Mouse (Mus musculus) neural tube, embryonic 11.5 days (tissue): ENCODE measurements around the gene Pim1. TPM values are rescaled to one million over a fixed set of nuclear protein-coding genes. Genes with fewer than 3 reads are reported as not detected.
"Not testable (repeated sequence)": the region's sequence is repeated elsewhere in the genome, so short reads cannot be mapped to it uniquely, and the experiment has no call there.

ENCODE experiments used
- ATAC-seq: fragments of 200-750 bp; cut with Nextera tagmentation; 2 replicates; pipeline ENCODE4 v1.8.0; 2017; ENCODE audit warnings: moderate number of reproducible peaks, mild to moderate bottlenecking, moderate TSS enrichment, moderate library complexity; ENCODE audit not compliant: insufficient read depth, low FRiP score, low TSS enrichment
- DNase-seq: peaks from one replicate; pipeline ENCODE4 v3.0.0-alpha.2; 2015; ENCODE audit warnings: low spot score
- H3K27ac ChIP-seq: fragments of 300-500 bp; sonication (generic); 2 replicates; pipeline ENCODE4 v1.5.1; 2014; ENCODE audit warnings: low read depth, mild to moderate bottlenecking, low read length
- H3K27me3 ChIP-seq: fragments of 300-500 bp; sonication (generic); 2 replicates; pipeline ENCODE4 v1.6.1; 2014; ENCODE audit warnings: mild to moderate bottlenecking, low read length, mixed read lengths; ENCODE audit not compliant: control insufficient read depth, insufficient read depth
- H3K36me3 ChIP-seq: fragments of 300-500 bp; sonication (generic); 2 replicates; pipeline ENCODE4 v1.6.1; 2014; ENCODE audit warnings: mild to moderate bottlenecking, low read length, moderate library complexity, mixed read lengths; ENCODE audit not compliant: control insufficient read depth, insufficient read depth
- H3K4me1 ChIP-seq: fragments of 300-500 bp; sonication (generic); 2 replicates; pipeline ENCODE4 v1.6.1; 2014; ENCODE audit warnings: low read length, mixed read lengths; ENCODE audit not compliant: control insufficient read depth, insufficient read depth
- H3K4me2 ChIP-seq: fragments of 300-500 bp; sonication (generic); 2 replicates; pipeline ENCODE4 v1.6.1; 2014; ENCODE audit warnings: low read depth, mild to moderate bottlenecking, moderate library complexity
- H3K4me3 ChIP-seq: fragments of 300-500 bp; sonication (generic); 2 replicates; pipeline ENCODE4 v1.5.1; 2014; ENCODE audit warnings: low read depth, low read length
- H3K9ac ChIP-seq: fragments of 300-500 bp; sonication (generic); 2 replicates; pipeline ENCODE4 v1.6.1; 2014; ENCODE audit warnings: mild to moderate bottlenecking, low read length
- H3K9me3 ChIP-seq: fragments of 300-500 bp; sonication (generic); 2 replicates; pipeline ENCODE4 v1.6.1; 2016; ENCODE audit warnings: low read length; ENCODE audit not compliant: control insufficient read depth
- WGBS: fragments of 180-500 bp; shearing (Covaris S2); extraction: QIAGEN DNeasy Blood & Tissue Kit; methylation state at CpG from one replicate; pipeline ENCODE4 v1.1.7; 2014; 5-methylcytosine and 5-hydroxymethylcytosine counted together
- polyA plus RNA-seq: library from polyadenylated mRNA; unstranded; fragments of >200 nt; fragmentation: Nextera tagmentation; extraction: Ambion mirVana; gene quantifications from 2 replicates; pipeline ENCODE4 v1.2.1, GENCODE M21; 2014

Gene Pim1
- polyA plus RNA-seq, 1 experiment from 2014 or later, result 23.1 TPM

- Histone ChIP-seq H3K4me3 (no peak overlapping the region), H3K27ac (no peak overlapping the region), H3K4me2 (no peak overlapping the region), H3K36me3 (no peaks in the 10 kb centered on the region), H3K27me3 (no peaks in the 10 kb centered on the region), H3K9ac (no peak overlapping the region), H3K9me3 (no peaks in the 10 kb centered on the region), H3K4me1 (no peaks in the 10 kb centered on the region)
- DNase-seq, result peak; percentile 79
- WGBS, result 3% methylated on average over 11 of the region's 11 CpGs
- no peak for ATAC-seq
Observed at GRCm38 (mm10) chr17:29514435-29514834, 23.9 kb downstream of the Pim1 start.

- ATAC-seq, H3K36me3 ChIP-seq, H3K4me2 ChIP-seq, H3K27ac ChIP-seq, H3K4me3 ChIP-seq, H3K9me3 ChIP-seq, H3K4me1 ChIP-seq, H3K9ac ChIP-seq, DNase-seq, H3K27me3 ChIP-seq: not testable (repeated sequence)
- WGBS, result 91% methylated on average over 5 of the region's 5 CpGs
Observed at GRCm38 (mm10) chr17:29518665-29519064, 28.1 kb downstream of the Pim1 start.

- Histone ChIP-seq H3K4me1 (no peaks in the 10 kb centered on the region), H3K9ac (no peak overlapping the region), H3K36me3 (no peaks in the 10 kb centered on the region), H3K4me3 (no peak overlapping the region), H3K27ac (no peak overlapping the region), H3K27me3 (no peaks in the 10 kb centered on the region), H3K4me2 (no peak overlapping the region), H3K9me3 (no peaks in the 10 kb centered on the region)
- WGBS, result 77% methylated on average over 8 of the region's 8 CpGs
- ATAC-seq, result no peak
- no peak for DNase-seq
Observed at GRCm38 (mm10) chr17:29519731-29520130, 29.2 kb downstream of the Pim1 start.

DNA sequence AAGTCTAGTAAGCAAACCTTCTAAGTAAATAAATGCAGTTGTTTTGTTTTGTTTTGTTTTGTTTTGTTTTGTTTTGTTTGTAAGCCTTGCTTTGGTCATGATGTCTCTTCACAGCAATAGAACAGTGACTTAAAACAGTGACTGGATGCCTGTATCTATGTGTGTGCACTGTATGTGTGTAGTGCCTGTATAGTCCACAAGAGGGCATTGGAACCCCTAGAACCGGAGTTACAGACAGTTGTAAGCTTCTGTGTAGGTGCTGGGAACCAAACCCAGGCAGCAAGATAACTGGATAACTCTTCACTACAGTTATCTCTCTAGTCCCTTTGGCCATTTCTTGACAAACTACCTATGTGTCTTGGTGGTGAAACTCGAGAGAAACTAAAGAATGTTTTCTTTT lies 35.1 kb downstream of the Pim1 start:
- no peak overlapping the region for H3K4me3 ChIP-seq
- 75% methylated on average over 2 of the region's 2 CpGs for WGBS
- no peaks in the 10 kb centered on the region for H3K4me1 ChIP-seq
- no peak overlapping the region for H3K4me2 ChIP-seq
- ATAC-seq (no peak), DNase-seq (no peak)
- H3K9me3 ChIP-seq, result no peaks in the 10 kb centered on the region
- no peaks in the 10 kb centered on the region for H3K36me3 ChIP-seq
- no peak overlapping the region for H3K9ac ChIP-seq
- no peak overlapping the region for H3K27ac ChIP-seq
- H3K27me3 ChIP-seq, result no peaks in the 10 kb centered on the region

GRCm38 (mm10) chr17:29528568-29529187 lies 38.1 kb downstream of the Pim1 start:
- ATAC-seq (no peak), DNase-seq (no peak)
- H3K4me2 ChIP-seq, result no peak overlapping the region
- no peaks in the 10 kb centered on the region for H3K27me3 ChIP-seq
- no peaks in the 10 kb centered on the region for H3K9me3 ChIP-seq
- H3K4me1 ChIP-seq, result no peaks in the 10 kb centered on the region
- no peaks in the 10 kb centered on the region for H3K36me3 ChIP-seq
- no peak overlapping the region for H3K27ac ChIP-seq
- no peak overlapping the region for H3K9ac ChIP-seq
- 89% methylated on average over 8 of the region's 8 CpGs for WGBS
- H3K4me3 ChIP-seq, result no peak overlapping the region

DNA sequence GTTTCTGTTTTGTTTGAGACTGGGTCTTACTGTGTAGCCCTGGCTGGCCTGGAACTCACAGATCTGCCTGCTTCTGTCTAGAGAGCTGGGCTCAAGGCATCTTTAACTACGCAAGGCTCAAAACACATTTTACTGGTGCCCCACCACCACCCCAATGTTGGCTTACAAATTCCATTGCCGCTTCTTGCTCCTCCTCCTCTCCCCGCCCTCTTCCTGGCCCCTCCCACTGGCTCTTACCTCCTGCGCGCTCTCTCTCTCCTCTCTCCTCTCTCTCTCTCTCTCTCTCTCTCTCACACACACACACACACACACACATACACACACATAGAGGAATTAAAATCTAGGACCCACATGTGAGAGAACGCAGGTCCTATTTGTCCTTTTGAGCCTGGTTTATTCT lies 40.0 kb downstream of the Pim1 start:
- Histone ChIP-seq H3K4me1 (no peaks in the 10 kb centered on the region), H3K9ac (no peak overlapping the region), H3K27ac (no peak overlapping the region), H3K4me3 (no peak overlapping the region), H3K36me3 (no peaks in the 10 kb centered on the region), H3K4me2 (no peak overlapping the region), H3K9me3 (no peaks in the 10 kb centered on the region), H3K27me3 (no peaks in the 10 kb centered on the region)
- WGBS, result 80% methylated on average over 6 of the region's 6 CpGs
- DNase-seq, result no peak
- no peak for ATAC-seq

- Histone ChIP-seq H3K4me3 (no peak overlapping the region), H3K9ac (no peak overlapping the region), H3K27ac (no peak overlapping the region), H3K36me3 (no peaks in the 10 kb centered on the region), H3K4me2 (no peak overlapping the region), H3K9me3 (no peaks in the 10 kb centered on the region), H3K4me1 (no peaks in the 10 kb centered on the region), H3K27me3 (no peaks in the 10 kb centered on the region)
- WGBS, result 79% methylated on average over 9 of the region's 9 CpGs
- ATAC-seq (no peak), DNase-seq (no peak)
Observed at GRCm38 (mm10) chr17:29531278-29531677, 40.7 kb downstream of the Pim1 start.

GRCm38 (mm10) chr17:29531757-29532384 lies 41.3 kb downstream of the Pim1 start:
- no peak overlapping the region for H3K9ac ChIP-seq
- H3K27me3 ChIP-seq, result no peaks in the 10 kb centered on the region
- no peak overlapping the region for H3K4me2 ChIP-seq
- no peak overlapping the region for H3K27ac ChIP-seq
- no peaks in the 10 kb centered on the region for H3K9me3 ChIP-seq
- H3K4me1 ChIP-seq, result no peaks in the 10 kb centered on the region
- DNase-seq, result no peak
- no peak overlapping the region for H3K4me3 ChIP-seq
- ATAC-seq, result no peak
- H3K36me3 ChIP-seq, result no peaks in the 10 kb centered on the region
- WGBS, result 86% methylated on average over 10 of the region's 10 CpGs

DNA sequence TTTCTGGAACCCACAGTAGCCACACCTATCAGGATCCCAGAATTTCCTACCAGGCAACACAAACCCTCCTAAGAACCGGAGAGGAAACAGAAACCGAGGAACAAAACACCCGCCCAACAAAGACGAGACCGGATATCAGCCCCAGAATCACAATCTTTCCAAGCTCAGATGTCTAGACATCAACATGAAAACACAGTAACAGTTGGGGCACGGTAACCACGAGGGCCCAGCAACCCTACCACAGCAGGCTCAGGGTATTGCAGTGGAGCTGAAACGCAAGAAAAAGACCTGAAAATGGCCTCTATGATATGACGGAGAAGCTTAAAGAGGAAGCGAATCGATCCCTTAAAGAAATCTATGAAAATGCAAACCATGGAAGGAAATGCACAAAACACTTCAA lies 43.3 kb downstream of the Pim1 start:
- no peak overlapping the region for H3K4me2 ChIP-seq
- H3K9ac ChIP-seq, result no peak overlapping the region
- no peak for DNase-seq

More for the DNA sequence above, 43.3 kb downstream of the Pim1 start:
- Histone ChIP-seq H3K4me1 (no peaks in the 10 kb centered on the region), H3K36me3 (no peaks in the 10 kb centered on the region), H3K27me3 (no peaks in the 10 kb centered on the region), H3K9me3 (no peaks in the 10 kb centered on the region), H3K27ac (no peak overlapping the region), H3K4me3 (no peak overlapping the region)
- WGBS, result 95% methylated on average over 11 of the region's 11 CpGs
- no peak for ATAC-seq
